Mouse (Mus musculus) kidney, adult 9 months (tissue): ENCODE data around the gene Obscn.
A peak's percentile ranks its signal among the peaks of the same experiment; 100 is the strongest.

Experiments
- DNase-seq: peaks from one replicate; pipeline ENCODE4 v3.0.0; 2022

Gene Obscn

DNA sequence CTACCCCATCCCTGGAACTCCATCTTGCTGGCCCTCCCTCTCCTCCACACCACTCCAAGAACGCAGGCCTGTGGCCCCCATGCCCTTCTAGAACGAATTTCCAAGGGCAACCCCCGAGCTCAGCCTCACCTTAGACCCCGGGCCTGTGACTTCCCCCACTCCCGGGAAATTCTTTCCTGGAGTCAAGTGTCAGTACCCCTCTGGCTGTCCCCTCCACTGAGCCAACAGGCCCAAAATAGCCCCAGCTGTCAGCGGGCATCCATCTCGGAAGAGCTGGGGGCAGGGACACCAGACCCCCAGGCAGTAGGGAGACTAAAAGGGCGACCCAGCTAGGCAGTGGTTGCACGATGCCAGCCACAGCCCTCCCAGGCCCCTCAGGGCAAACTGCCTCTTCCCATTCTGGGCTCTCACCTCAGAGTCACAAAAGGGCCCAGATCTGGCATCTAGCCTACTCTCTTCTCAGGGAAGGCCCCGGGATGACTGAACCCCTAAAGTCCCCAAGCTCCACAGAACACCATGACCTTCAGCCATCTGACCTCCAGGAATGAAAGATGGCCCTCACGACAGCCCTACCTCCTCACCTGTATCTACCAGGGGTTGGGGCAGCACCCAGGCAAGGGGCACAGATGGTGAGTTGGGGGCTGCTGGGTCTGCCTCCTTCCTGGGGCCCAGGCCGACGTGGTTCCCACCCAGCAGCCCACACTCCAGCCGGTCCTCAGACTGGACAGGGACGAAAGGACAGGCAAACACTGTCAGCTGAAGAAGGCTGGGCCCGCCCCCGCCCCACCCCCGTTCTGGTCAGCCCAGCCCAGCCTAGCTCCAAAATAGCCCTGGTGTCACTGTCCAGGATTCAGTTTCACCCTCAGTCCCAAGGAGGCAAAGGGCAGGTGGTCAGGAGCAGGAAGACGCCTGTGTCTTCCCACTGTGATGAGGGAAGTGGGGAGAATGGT is 2.6 kb upstream of the Obscn start:
- no peak for DNase-seq

DNA sequence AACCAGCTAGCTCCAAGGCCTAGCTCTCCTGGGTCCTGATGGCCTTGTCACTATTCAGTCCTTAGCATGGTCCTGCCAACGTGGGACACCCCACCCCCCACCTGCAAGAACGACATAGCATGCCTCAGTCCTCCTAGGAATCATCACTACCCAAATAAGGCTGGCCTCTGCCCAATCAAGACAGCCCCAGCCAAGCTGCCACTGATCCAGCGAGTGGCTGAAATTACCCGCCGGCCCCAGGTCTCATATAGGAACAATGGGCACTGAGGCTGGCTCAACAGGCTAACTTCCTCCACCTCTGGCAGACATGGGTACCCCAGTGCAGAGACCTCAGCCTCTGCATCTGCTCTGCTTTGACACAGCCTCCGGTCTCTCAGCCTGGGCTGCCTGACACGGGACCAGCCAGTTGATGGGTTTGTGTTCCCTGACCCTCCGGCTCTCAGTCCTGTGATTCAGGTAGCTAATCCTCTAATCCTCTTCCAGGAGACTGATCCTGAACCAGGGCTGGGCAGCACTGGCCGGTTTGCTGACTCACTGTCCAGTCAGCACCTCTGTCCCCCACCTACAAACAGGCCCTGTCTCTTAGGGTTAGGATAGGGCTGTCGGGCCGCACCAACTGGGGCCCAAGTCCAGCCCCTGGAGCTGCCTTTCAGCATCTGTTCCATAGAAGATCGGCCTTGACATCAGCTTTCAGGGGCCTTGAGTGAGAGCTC is 948 bp upstream of the Obscn start:
- DNase-seq = no peak

DNA sequence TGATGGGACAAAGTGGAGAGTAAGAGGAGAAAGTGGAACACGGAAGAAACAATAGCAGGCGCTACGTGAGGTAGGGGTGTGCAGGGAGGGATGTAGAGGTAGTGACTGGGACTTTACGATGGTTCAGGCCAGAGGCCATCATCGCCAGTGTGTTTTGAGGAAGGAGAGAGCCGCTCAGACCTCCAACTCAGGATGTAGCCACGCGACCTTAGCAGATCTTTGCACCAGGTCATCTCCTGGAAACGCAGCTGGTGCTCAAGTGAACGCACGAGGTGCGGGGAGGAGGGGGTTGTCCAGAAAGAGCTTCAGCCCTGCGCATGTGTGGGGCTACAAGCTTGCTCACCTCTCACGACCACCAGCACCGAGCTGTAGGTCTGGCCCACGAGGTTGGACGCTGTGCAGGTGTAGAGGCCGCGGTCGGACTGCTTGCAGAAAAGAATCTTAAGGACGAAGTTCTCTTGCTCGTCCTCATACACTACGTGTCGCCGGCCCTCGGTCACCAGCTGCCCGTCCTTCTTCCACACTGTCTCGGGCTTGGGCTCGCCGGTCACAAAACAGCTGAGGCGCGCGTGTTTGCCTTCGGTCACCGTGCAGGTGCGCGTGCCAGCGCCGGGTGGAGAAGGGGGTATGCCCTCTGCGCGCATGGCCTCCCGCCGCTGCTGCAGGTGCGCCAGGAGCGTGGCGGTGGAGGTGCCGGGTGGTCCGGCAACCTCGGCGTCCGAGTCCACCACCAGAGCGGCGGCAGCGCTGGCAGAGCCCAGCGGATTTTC is 966 bp downstream of the Obscn start:
- DNase-seq = no peak

DNA sequence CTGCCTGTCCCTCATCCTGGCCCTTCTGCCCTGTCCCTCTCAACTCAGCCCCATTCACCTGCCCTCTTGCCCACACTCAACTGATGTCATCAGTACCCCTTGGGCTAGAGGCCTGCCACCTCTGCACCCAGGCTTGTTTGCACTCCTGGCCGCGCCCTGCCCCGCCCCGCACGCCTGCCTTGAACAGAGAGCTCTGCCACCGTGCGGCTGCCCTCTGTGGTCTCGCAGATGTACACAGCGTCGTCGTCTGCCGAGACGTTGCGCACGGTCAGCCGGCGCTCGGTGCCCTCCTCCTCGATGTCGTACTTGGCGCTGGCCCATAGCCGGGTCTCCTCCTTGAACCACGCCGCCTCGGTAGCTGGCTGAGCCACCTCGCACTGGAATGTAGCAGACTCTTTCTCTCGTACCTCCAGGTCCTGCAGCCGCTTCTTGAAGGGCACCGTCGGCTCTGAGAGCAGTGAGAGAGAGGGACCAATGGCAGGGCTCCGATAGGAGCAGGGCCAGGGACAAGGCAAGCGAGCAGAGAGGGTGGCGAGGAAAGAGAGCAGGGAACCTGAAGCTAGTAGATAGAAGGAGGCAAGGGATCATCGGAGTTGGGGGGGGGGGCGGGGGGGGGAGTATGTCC is 1.7 kb downstream of the Obscn start:
- no peak for DNase-seq

DNA sequence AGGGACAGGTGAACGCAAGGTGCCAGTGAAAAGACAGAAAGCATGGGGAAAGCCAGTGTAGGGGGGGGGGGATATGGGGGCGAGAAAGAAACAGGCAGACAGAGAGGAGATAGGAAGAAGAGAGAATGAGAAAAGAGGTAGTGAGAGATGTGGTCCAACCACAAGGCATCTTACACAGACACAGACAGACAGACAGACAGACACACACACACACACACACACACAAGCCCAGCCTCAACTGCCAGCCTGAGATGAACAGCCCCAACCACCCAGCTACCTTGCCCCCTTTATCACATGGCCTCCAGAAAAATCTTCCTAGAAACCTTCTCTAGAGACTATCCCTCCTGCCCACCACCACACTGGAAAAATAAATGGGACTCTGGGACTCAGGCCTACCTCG is 4.1 kb downstream of the Obscn start:
- no peak for DNase-seq

DNA sequence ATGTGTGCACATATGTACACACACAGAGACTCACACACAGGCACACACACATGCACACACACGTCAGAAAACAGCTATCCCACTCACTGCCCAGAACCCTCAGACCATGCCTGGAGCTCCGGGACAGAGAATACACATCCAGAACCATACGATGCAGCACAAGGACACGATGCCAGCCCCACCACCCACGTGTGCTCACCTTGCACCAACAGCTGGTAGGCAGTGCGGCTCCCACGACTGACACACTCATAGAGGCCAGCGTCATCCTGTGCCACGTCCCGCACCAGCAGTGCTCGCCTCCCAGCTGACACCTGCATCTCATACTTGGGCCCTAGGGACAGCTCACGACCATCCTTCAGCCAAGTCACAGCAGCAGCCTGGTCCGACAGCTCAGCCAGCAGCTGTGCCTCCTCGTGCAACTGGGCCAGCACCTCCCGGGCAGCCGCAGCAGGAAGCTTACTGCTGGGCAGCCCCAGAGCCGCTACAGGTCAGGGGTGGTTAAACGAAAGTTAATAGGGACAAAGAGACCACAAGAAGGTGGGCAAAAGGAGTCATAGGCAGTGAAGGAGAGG is 4.8 kb downstream of the Obscn start:
- DNase-seq = no peak

DNA sequence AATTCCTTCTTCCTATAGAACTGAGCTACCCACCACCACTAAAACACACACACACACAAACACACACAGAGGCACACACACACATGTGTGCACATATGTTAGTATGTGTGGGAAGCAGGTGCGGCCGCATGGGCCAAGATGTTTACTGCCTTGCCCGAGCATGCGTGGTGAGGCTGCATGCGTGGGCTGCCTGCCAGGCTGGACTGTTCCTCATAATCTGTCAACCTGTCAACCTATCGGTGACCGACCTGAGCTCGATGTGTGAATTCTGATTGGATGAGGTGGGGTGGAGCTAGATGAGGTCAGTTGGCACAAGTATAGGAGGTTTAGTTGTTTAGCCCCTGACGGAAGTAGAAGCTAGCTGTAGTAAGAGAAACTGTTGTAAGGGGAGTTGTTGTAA is 5.4 kb downstream of the Obscn start:
- DNase-seq = no peak

DNA sequence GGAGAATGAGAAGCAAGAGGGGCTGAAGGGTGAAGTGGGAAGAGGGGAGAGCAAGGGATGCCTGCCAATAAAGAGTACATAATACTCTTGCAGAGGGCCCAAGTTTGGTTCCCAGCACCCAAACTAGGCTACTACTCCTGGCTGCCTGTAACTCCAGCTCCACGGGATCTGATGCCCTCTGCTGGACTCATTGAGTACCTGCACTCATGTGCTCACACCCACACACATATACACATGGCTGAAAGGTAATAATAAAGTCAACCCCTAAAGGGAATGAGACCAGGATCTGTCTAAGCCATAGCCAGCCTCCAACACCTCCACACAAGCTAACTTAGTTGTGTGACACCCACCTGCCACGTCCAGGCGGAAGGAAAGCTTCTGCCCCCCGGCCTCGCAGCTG is 30.3 kb downstream of the Obscn start:
- DNase-seq = no peak

DNA sequence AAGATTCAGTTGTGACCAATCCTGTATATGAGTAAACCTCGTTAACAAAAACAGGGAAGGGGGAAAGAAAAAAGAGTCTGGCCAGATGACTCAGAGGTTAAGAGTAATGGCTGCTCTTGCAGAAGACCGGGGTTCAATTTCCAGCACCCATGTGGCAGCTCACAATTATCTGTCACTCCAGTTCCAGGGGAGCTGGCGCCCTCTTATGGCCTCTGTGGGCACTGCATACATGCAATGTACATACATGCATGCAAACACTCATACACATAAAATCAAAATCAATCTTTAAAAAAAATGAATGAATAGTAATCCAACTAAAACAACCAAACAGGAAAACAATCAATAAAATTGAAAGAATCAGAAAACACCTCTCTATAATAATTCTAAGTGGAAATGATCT is 33.9 kb downstream of the Obscn start:
- no peak for DNase-seq

DNA sequence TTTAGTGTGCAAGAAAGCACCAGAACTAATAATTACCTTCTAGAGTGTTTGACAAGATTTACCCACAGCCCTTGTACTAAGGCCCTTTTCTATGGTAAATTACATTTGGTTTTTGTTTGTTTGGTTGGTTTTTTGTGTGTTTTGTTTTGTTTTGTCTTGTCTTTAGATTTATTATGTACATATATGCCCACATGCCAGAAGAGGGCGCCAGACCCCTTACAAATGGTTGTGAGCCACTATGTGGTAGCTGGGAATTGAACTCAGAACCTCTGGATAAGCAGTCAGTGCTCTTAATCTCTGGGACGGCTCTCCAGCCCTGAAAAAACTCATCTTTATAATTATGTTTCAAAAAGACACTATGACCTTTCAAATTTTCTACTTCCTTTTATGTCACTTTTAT is 37.9 kb downstream of the Obscn start:
- peak; percentile 47 for DNase-seq

DNA sequence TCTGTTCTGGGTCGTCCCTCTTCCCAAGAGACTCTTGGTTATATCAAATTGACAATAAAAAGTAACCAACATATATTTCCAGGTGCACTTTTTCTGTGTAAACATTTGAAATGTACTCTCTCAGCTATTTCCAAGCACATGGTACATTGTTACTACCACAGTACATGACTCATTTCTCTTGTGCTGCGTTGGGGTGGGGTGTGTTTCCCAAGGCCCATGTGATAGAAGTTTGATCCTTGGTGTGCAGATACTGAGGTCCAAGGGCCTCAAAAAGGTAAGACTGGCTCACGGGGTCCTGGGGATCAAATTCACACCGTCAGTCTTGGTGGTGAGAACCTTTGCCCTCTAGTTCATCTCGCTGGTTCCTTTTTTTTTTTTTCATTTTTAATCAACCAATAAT is 38.4 kb downstream of the Obscn start:
- DNase-seq = no peak

DNA sequence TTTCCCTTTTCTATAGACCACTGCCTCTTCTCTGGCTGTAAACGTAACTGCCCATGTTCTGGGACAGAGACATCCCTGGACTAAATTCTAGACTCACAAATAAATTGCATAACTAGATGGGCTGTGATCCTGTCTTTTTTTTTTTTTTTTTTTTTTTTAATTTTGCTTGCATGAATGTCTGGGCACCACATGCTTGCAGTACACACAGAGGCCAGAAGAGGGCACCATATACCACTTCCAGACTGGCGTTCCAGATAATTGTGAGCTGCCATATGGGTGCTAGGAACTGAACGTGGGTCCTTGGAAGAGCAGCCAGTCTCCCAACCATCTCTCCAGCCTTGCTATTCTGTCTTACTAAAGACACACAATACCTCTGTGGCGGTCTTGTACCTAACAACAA is 42.0 kb downstream of the Obscn start:
- peak; percentile 4 for DNase-seq

DNA sequence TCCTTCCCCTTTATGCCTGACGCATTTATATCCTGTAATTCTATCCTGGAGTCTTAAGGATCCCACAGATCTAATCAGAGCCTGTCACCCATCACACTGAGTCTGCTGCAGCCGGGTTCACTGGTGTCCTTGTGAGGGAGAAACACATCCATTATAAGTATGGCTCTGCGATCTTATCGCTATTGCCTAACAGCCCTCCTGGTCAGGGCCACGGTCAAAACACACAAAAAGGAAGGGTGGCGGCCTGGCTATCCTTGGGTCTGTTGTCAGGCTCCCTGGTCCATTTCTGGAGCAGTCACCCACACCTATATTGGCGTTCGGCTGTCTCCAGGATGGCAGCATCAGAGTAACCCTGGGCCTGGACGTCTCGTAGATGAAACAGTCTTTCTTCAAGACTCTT is 48.6 kb downstream of the Obscn start:
- DNase-seq = no peak

DNA sequence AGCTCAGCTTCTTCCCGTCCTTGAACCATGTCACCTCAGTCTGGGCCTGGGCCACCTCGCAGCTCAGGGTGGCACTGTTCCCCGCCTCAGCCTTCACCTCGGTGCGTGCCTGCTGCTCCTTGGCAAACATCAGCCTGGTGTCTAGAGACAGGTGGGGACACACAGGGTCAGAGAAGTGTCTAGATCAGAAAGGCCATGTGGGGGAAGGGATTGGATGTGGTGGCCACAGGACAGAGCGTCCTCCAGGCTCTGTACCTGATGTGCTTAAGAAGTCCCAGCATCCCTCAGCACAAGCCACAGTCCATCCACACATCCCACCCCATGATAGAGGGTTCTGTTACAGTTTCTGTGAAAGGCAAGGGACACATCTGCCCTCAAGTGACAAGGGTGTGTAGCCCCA is 51.0 kb downstream of the Obscn start:
- DNase-seq = no peak

DNA sequence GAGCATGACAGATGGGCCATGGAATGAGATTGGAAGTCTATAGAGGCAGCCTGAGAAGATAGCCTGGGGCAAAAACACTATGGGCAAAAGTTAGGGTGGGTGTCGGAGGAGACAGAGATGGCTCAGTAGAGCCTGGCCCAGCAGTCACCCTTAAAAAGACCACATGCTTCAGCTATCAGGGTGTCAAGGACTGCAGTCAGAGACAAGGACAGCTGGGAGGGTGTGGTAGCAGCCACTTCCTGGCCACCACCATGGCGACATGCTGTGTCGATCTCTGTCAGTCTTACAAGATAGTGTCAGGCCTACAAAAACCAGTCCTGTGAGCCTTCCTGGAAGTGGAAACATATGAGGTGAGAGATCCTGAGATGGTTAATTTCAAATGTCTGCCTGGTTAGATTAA is 53.1 kb downstream of the Obscn start:
- no peak for DNase-seq

DNA sequence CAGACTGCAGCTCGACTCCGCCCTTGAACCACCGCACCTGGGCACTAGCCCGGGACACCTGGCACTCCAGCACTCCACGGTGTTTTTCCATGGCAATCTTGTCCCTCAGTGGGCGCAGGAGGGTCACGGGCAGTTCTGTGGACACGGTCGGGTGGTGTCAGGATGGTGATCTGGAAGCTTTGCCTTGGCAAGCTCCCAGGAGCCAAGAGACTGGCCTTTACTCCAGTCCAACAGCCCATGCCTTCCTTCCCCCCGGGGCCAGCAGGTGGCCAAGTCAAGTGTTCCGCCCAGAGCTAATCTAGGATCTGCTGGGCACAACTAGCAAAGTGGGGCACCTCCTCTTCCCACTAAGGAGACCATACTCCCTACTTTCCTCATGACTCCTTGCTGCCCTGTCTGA is 57.9 kb downstream of the Obscn start:
- DNase-seq = peak; percentile 56

DNA sequence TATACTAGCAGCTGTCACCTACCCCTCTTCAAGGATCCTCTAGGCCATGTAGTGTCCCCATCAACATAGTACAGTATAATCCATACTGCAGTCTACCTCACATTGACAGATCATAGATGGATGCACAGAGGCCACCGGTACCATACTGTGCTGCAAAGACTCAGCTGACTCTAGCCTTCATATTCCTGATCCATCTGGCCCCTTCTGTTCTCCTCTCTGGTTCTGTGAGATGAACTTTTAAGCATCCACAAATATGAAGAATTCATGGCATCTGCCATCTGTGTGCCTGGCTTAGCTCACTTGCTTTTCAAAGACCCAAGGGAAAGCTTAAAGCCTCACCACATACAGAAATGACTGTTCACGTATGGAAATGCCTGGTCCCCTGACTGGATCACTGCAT is 65.9 kb downstream of the Obscn start:
- no peak for DNase-seq

DNA sequence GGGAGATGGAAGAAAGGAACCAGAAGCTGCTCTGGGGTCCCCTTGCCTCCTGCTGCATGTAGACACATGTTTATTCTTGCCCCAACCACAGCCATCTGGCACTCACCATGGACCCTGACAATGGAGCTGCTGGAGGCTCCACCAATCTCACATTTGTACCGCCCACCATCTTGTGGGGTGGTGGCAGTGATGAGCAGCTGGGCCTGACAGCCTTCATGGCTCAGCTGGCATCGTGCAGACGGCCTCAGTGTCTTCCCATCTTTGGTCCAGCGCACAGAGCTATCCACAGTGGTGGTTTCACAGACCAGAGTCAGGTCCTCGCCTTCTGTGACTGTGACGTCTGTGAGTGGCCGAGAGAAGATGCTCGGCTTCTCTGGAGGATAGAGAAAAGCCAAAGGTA is 67.3 kb downstream of the Obscn start:
- no peak for DNase-seq

DNA sequence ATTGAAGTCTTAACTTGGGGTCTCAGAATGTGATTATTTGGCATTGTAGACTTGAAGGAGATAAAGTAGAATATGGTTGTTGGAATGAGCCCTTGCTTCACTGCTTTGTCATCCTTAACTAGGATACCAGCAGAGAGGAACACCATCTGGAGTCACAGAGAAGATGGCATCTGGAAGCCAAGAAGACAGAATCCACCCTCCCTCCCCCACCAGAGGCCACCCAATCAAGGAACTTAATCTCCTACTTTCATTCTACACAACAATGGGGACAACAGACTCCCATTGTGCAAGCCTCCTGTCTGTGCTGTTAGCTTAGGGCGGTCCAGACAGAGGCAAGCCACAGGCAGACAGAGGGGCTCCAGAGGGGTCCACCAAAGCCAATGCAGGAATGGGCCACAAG is 67.8 kb downstream of the Obscn start:
- DNase-seq = no peak

DNA sequence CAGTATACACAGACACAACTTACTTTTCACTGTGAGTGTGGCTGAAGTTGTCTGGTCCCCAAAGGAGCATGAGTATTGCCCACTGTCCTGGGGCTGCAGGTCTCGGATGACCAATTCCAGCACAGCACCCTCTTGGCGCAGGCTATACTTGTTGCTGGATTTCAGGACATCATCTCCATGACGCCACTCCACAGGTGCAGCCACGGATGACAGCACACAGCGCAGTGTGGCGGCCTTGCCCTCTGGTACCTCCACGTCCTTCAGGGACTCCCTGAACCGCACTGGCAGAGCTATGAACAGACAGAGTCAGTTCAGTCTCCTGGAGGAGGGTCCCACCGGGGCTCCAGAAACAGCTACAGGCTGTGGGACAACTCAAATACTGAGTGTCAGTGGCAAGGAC is 68.3 kb downstream of the Obscn start:
- DNase-seq = no peak

DNA sequence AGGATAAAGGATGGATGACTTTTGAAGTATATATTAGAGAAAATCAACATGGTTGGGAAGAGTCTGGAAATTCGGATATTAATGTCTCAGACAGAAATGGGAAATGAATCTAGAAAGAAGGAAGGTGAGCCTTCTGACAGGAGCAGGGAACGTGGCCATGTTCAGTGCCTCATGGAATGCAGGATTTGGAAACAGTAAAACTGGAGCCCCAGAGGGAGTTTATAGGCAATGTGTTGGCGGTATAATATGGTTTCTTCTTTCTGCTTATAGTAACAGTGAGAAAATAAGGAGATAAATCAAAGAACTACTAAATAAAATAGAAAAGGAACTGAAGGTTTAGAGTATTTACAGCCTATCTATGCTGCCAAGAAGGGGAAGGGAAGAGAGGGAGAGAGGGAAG is 78.2 kb downstream of the Obscn start:
- DNase-seq = no peak

DNA sequence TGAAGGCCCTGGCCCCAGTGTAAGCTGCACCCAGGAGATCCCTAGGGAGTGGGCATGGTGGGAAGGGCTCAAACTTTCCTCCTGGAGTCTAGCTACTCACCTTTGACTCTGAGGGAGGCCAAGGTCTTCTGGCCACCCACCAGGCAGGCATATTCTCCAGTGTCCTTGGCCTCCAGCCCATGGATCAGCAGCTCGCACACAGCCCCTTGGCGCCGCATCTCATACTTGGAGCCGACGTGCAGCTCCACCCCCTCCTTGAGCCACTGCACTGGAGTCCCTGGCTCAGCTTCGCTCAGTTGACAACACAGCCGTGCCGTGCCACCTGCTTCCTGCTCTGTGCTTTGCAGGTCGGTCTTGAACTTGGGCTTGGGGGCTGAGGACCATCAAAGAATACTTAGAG is 85.2 kb downstream of the Obscn start:
- no peak for DNase-seq
